ENCODE assay signal across 15 mouse cellular contexts in genomic region chr13:83035962-83036361, GRCm38 (mm10).
"Had no signal": no experiment of that assay in that cellular context is flagged by ENCODE, and none has a peak within 500 bp of the region (broad histone marks: within the 10 kb centered on the region; RNA-seq: fewer than 3 reads in every experiment).

No protein-coding gene starts in this region.

- DNase-seq: liver, postnatal 0 days; lung, adult 2 months; lung, postnatal 14 days; lung, postnatal 36 days; midbrain, embryonic 14.5 days; retina, postnatal 1 day; right cerebral cortex, adult 18-20 months; right cerebral cortex, postnatal 25 days; right cerebral cortex, postnatal 4 days; spleen, adult 18-20 months; thymus, adult 18-20 months; thymus, postnatal 14 days; thymus, postnatal 36 days had no signal

- ATAC-seq: liver, postnatal 0 days; lung, postnatal 0 days; midbrain, embryonic 16.5 days had no signal
